Mouse (Mus musculus): Measurements from ENCODE around the gene Dcaf6. TPM values are rescaled to one million over a fixed set of nuclear protein-coding genes. Genes with fewer than 3 reads are reported as not detected.

Gene Dcaf6
- total RNA-seq, 2 experiments from 2014 or later: 276 to 287 TPM

GRCm38 (mm10) chr1:165395940-165396339 lies 64.3 kb downstream of the Dcaf6 start:
- H3K27ac ChIP-seq: no peak overlapping the region

GRCm38 (mm10) chr1:165394836-165395235 lies 65.4 kb downstream of the Dcaf6 start:
- DNase-seq: no peak
- TF ChIP-seq CTCF (IDR thresholded peaks at IDR 0.05): no peak
- intact Hi-C loops (cut with DNase I): no loop called here
- Histone ChIP-seq H3K27ac (no peak overlapping the region), H3K4me3 (no peak overlapping the region)

More at GRCm38 (mm10) chr1:165395940-165396339, 64.3 kb downstream of the Dcaf6 start:
- no peak for DNase-seq
- TF ChIP-seq CTCF (IDR thresholded peaks at IDR 0.05): no peak
- no peak overlapping the region for H3K4me3 ChIP-seq
- intact Hi-C loops (cut with DNase I): no loop called here

GRCm38 (mm10) chr1:165393033-165393432 lies 67.2 kb downstream of the Dcaf6 start:
- DNase-seq: no peak
- intact Hi-C loops (cut with DNase I): no loop called here
- no peak for TF ChIP-seq CTCF (IDR thresholded peaks at IDR 0.05)
- no peak overlapping the region for H3K4me3 ChIP-seq
- H3K27ac ChIP-seq: no peak overlapping the region

GRCm38 (mm10) chr1:165388716-165389115 lies 71.6 kb downstream of the Dcaf6 start:
- Histone ChIP-seq H3K27ac (no peak overlapping the region), H3K4me3 (no peak overlapping the region)
- DNase-seq: peak; percentile 24
- intact Hi-C loops (cut with DNase I): loop anchor here (10.0 kb wide), 1 partner anchor 116 kb away; no protein-coding TSS in a partner anchor
- TF ChIP-seq CTCF (IDR thresholded peaks at IDR 0.05): peak; percentile 65

- intact Hi-C loops (cut with DNase I): loop anchor here (10.0 kb wide), 1 partner anchor 118 kb away; no protein-coding TSS in a partner anchor
- no peak for TF ChIP-seq CTCF (IDR thresholded peaks at IDR 0.05)
- no peak for DNase-seq
- Histone ChIP-seq H3K27ac (no peak overlapping the region), H3K4me3 (no peak overlapping the region)
Observed at GRCm38 (mm10) chr1:165386525-165386923, 73.8 kb downstream of the Dcaf6 start.

DNA sequence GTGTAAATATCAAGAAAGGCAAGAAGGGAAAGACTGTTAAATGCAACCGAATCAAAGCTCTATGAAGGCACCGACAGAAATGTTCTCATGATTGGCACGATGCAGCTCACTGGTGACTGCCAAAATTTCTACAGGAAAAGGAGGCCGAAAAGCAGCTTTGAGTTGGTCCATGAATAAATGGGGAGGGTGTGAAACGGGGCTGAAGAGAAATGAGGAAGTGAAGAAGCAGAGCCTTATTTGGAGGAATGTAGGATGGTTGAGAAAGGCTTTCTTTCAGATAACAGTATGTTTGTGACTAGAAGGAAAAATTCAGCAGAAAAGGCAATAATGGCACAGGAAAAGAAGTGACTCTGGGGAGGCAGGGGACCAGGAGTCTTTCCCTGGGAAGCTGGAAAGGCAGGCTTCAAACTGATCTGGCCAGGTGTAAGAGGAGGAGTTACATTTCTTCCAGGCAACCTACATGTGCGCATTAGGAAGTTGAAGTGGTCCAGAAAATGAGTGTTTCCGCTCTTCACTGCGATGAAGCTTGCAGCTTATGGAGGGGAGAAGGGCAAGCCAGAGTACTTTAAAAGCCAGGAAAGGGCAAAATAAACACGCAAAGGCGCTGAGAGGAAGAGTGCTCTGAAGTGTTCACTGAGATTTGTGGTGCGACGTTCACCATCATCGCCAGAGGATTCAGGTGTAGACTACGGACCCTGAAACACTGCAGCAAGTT lies 74.3 kb downstream of the Dcaf6 start:
- no peak for DNase-seq
- intact Hi-C loops (cut with DNase I): loop anchor here (10.0 kb wide), 1 partner anchor 119 kb away; no protein-coding TSS in a partner anchor
- no peak for TF ChIP-seq CTCF (IDR thresholded peaks at IDR 0.05)
- Histone ChIP-seq H3K4me3 (no peak overlapping the region), H3K27ac (no peak overlapping the region)

DNA sequence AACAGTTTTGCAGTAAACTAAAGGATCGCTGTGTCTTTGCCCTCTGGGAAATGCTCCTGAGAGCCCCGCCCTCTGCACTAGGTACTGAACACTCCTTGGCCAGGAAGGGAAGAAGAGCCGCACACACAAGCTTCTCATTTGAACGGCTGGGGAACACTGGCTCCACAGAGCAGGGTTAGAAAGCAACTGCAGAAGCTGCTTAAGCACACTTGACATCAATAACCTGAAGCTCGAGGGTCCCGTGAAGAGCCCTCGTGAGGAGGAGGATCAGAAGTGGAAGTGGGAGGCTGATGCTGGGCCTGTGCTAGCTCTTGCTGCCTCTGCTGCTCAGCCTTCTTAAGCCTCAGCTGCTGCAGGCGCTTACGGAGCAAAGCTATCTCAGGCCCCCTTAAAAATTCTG lies 86.4 kb downstream of the Dcaf6 start:
- intact Hi-C loops (cut with DNase I): no loop called here

DNA sequence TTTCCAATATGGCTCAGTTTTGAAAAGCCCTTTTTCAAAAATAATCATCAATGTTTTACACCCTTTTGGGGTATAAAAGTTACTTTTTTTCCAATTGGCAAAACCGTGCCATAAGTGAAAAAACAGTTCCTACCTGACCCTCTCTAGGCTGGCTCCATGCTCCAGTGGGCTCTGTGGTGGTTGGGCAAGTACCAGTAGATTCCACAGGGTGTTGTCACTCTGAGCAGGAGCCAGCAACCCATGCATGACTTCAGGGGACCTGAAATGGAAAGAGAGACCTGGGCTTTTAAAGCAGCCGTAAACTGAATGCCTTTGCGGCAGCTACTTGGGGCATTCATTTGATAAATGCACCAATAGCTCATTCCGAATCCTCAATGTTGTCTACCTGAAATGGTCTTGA lies 89.3 kb downstream of the Dcaf6 start:
- Histone ChIP-seq H3K4me3 (no peak overlapping the region), H3K27ac (no peak overlapping the region)
- intact Hi-C loops (cut with DNase I): no loop called here
- TF ChIP-seq CTCF (IDR thresholded peaks at IDR 0.05): no peak
- DNase-seq: no peak

More for the DNA sequence above, 86.4 kb downstream of the Dcaf6 start:
- Histone ChIP-seq H3K4me3 (no peak overlapping the region), H3K27ac (no peak overlapping the region)
- no peak for TF ChIP-seq CTCF (IDR thresholded peaks at IDR 0.05)
- no peak for DNase-seq

DNA sequence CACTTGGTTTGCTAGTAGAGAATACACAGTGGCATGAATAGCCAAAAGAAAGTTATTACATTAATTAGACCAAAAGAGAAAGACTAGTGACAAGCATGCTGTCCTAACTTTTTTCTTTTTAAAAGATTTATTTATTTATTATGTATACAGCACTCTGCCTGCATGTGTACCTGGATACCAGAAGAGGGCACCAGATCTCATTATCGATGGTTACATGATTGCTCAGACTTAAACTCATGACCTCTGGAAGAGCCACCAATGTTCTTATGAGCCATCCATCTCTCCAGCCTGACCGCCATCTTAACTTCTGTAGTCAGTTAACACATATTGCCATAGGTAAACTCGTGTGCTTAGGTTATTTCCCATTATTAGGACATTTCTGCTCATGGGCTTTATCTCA lies 95.2 kb downstream of the Dcaf6 start:
- TF ChIP-seq CTCF (IDR thresholded peaks at IDR 0.05): peak; percentile 36; the same call in 1 of the 2 replicates
- Histone ChIP-seq H3K4me3 (no peak overlapping the region), H3K27ac (no peak overlapping the region)
- intact Hi-C loops (cut with DNase I): no loop called here
- no peak for DNase-seq

- TF ChIP-seq CTCF (IDR thresholded peaks at IDR 0.05): no peak
- intact Hi-C loops (cut with DNase I): no loop called here
- no peak for DNase-seq
- no peak overlapping the region for H3K4me3 ChIP-seq
- H3K27ac ChIP-seq: no peak overlapping the region
Observed at GRCm38 (mm10) chr1:165363271-165363670, 97.0 kb downstream of the Dcaf6 start.

GRCm38 (mm10) chr1:165356347-165356746 lies 103.9 kb downstream of the Dcaf6 start:
- H3K27ac ChIP-seq: no peak overlapping the region
- H3K4me3 ChIP-seq: no peak overlapping the region
- DNase-seq: no peak
- no peak for TF ChIP-seq CTCF (IDR thresholded peaks at IDR 0.05)
- intact Hi-C loops (cut with DNase I): no loop called here

- Histone ChIP-seq H3K27ac (no peak overlapping the region), H3K4me3 (no peak overlapping the region)
- no peak for DNase-seq
- TF ChIP-seq CTCF (IDR thresholded peaks at IDR 0.05): no peak
- intact Hi-C loops (cut with DNase I): no loop called here
Observed at GRCm38 (mm10) chr1:165348627-165349026, 111.6 kb downstream of the Dcaf6 start.

DNA sequence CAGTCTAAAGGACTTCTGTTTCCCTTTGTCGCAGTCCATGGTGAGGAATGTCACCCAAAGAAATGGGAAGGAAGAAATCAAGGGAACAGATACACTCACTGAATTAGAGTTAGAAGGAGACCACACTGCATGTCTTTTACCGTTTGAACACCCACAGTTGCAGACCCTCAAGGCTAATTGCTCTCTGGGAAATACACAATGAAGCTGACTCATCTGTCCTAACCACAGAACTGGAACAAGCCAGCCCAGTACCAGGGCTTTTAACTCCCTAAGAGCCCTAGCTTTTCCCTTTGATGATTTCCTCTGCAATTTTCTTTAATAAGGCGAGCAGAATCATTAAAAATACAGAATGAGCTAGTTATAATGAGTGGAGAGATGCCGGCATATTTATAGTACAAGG lies 115.8 kb downstream of the Dcaf6 start:
- intact Hi-C loops (cut with DNase I): no loop called here
- no peak overlapping the region for H3K4me3 ChIP-seq
- no peak for TF ChIP-seq CTCF (IDR thresholded peaks at IDR 0.05)
- no peak overlapping the region for H3K27ac ChIP-seq
- no peak for DNase-seq

- no peak for DNase-seq
- no peak overlapping the region for H3K4me3 ChIP-seq
- intact Hi-C loops (cut with DNase I): no loop called here
- TF ChIP-seq CTCF (IDR thresholded peaks at IDR 0.05): no peak
- no peak overlapping the region for H3K27ac ChIP-seq
Observed at GRCm38 (mm10) chr1:165342126-165342525, 118.1 kb downstream of the Dcaf6 start.

Data from gastrocnemius, adult 2 months (tissue).